Mouse (Mus musculus) CD8-positive naive resting alpha-beta T cell, adult 2 months (primary cell): Measurements from ENCODE around the gene Nol11.
"Not testable (repeated sequence)": the region's sequence is repeated elsewhere in the genome, so short reads cannot be mapped to it uniquely, and the experiment has no call there.

ENCODE experiments used
- DNase-seq, 2 experiments: peaks; one replicate each; pipeline ENCODE4 v3.0.0; 2022; ENCODE audit warnings: low read depth in 2 of 2, low spot score in 2 of 2

Nol11 gene

GRCm38 (mm10) chr11:107156977-107157642, 32.1 kb downstream of the Nol11 start:
- DNase-seq: no peak

GRCm38 (mm10) chr11:107155292-107155691, 33.9 kb downstream of the Nol11 start:
- DNase-seq: no peak

- DNase-seq: no peak
Observed at GRCm38 (mm10) chr11:107154431-107154830, 34.8 kb downstream of the Nol11 start.

- DNase-seq: no peak
Observed at GRCm38 (mm10) chr11:107153645-107154044, 35.5 kb downstream of the Nol11 start.

- DNase-seq: peak in 1 of 2 experiments; percentile 35
Observed at GRCm38 (mm10) chr11:107151809-107152208, 37.4 kb downstream of the Nol11 start.

- not testable (repeated sequence) for DNase-seq
Observed at GRCm38 (mm10) chr11:107143956-107144355, 45.2 kb downstream of the Nol11 start.

GRCm38 (mm10) chr11:107142382-107142781, 46.8 kb downstream of the Nol11 start:
- no peak for DNase-seq

- DNase-seq: no peak
Observed at GRCm38 (mm10) chr11:107140756-107141155, 48.4 kb downstream of the Nol11 start.

- DNase-seq: peak; percentile 38 to 40
Observed at GRCm38 (mm10) chr11:107138633-107139032, 50.5 kb downstream of the Nol11 start.

GRCm38 (mm10) chr11:107137593-107137992, 51.6 kb downstream of the Nol11 start:
- DNase-seq: no peak

GRCm38 (mm10) chr11:107136458-107136857, 52.7 kb downstream of the Nol11 start:
- DNase-seq: not testable (repeated sequence)

- DNase-seq: no peak
Observed at GRCm38 (mm10) chr11:107135741-107136140, 53.4 kb downstream of the Nol11 start.

GRCm38 (mm10) chr11:107132426-107132825, 56.8 kb downstream of the Nol11 start:
- no peak for DNase-seq

- peak; percentile 88 to 89 for DNase-seq
Observed at GRCm38 (mm10) chr11:107131749-107132421, 57.3 kb downstream of the Nol11 start, which contains the start of gene Bptf. Bptf (minus strand) TSS chr11:107132127.

- peak; percentile 41 to 60 for DNase-seq
Observed at GRCm38 (mm10) chr11:107130879-107131748, 58.1 kb downstream of the Nol11 start.

GRCm38 (mm10) chr11:107130221-107130788, 58.9 kb downstream of the Nol11 start:
- no peak for DNase-seq

GRCm38 (mm10) chr11:107129641-107130040, 59.5 kb downstream of the Nol11 start:
- no peak for DNase-seq

GRCm38 (mm10) chr11:107126716-107127115, 62.5 kb downstream of the Nol11 start:
- not testable (repeated sequence) for DNase-seq

GRCm38 (mm10) chr11:107125011-107125410, 64.2 kb downstream of the Nol11 start:
- DNase-seq: no peak

- peak; percentile 33 to 49 for DNase-seq
Observed at GRCm38 (mm10) chr11:107124327-107124731, 64.9 kb downstream of the Nol11 start.

GRCm38 (mm10) chr11:107117789-107118188, 71.4 kb downstream of the Nol11 start:
- DNase-seq: no peak
